Mouse (Mus musculus): Measurements from ENCODE around the gene Arhgap1.

DNA sequence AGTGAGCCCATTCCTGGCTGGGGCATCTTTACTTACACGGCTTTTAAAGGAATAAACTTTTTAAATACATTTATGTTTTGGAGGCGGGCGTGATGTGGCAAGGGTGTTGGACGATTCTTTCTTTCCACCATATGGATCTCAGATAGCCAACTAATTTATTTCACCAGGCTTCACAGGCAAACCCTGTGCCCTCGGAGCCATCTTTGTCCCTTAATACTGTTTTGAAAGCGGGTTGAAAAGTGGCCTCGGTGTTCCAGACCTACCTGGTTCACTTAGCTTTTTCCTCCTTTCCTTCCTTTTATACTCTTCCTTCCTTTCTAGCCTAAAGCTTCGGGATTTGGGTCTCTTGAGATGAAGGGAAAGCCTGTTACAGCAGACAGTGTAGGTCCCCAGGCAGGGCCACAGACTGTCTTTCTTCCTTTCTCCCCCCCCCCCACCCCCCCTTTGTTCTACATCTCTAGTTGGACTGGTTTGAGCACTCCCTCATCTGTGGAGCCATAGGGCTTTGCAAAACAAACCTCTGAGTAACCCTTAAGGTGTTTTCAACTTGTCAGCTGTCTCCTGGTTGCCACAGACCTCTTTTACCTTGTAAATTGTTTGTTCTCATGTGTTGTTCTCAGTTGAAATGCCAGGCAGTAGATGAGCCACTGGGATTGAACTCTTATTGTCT lies 61.7 kb downstream of the Arhgap1 start:
- TF ChIP-seq POLR2A (IDR thresholded peaks at IDR 0.05; ENCODE audit: insufficient read depth, low read length) (no peak), CTCF (IDR thresholded peaks at IDR 0.05; ENCODE audit: low read depth, low read length) (no peak)

All from ES-Bruce4 (cell line).